Mouse (Mus musculus) lung, postnatal 0 days (tissue): ENCODE data around the gene Pla2g2f.

Source experiments
- CTCF ChIP-seq: IDR thresholded peaks from 2 replicates; pipeline ENCODE4 v1.5.1; 2016; ENCODE audit warnings: antibody characterized with exemption, mild to moderate bottlenecking
- EP300 ChIP-seq: IDR thresholded peaks from 2 replicates; pipeline ENCODE4 v1.6.1; 2016; ENCODE audit warnings: antibody characterized with exemption, mild to moderate bottlenecking, control low read depth

GRCm38 (mm10) chr4:138753608-138754007 lies 3.8 kb downstream of the Pla2g2f start:
- no peak for TF ChIP-seq CTCF
- TF ChIP-seq EP300: no peak
